Mouse (Mus musculus) right cerebral cortex, postnatal 14 days (tissue): Measurements from ENCODE around the gene Eif3l.

Source experiments
- DNase-seq: peaks from one replicate; pipeline ENCODE4 v3.0.0; 2022

Eif3l gene

DNA sequence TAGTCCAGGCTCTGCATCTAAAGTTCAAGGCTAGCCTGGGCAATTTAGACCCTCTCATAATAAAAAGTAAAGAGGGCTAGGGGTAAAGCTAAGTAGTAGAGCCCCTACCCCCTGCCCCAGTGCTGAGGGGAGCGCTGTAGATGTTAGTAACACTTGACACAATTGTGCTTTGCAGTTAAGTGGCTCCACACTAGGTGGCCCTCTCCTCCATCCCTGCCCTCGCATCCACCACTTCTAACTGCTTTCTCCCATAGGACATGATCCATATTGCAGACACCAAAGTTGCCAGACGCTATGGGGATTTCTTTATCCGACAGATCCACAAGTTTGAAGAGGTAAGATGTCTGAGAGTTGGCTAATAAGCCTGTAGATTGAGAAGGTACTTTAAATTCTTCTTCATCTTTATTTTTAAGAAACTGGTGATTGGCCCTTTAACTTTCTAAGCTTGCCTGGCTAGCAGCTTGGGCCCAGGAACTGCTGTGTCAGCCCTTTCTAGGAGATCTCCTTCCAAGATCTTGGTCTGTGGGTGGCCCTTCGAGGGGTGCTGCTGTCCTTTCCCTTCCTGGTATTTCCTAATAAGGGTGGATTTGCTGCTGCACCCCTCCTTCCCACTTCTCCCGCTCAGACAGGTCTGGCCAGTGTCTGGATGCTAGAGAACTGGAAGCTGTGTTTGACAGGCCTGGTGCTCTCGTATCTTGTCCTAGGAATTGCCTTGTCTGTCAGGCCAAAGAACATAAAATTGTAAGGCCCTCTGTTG is 18.3 kb downstream of the Eif3l start:
- DNase-seq: no peak

GRCm38 (mm10) chr15:79095483-79095882 is 20.5 kb downstream of the Eif3l start:
- DNase-seq: no peak

DNA sequence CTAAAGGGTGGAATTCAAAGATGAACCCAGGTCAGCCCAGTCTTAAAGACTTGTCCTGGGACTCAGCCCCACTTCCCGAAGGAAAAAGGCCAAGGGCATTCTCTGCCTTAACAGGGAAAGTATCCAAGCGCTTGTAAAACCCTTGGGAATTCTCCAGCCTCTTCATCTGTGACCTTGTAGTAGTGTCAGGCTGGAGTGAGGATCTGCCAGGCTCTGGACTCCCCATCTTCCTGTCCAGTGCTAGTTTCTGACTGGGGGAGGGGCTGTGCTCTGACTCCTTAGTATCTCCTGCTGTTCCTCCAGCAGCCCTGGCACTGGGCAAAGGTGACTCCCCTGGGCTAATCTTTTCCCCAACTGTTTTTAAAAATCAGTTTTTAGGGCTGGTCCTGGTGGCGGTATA is 21.6 kb downstream of the Eif3l start:
- no peak for DNase-seq

- DNase-seq: no peak
These were observed 22.2 kb downstream of the Eif3l start for GRCm38 (mm10) chr15:79097135-79097534.

GRCm38 (mm10) chr15:79097611-79098025 is 22.6 kb downstream of the Eif3l start:
- peak; percentile 21 for DNase-seq

DNA sequence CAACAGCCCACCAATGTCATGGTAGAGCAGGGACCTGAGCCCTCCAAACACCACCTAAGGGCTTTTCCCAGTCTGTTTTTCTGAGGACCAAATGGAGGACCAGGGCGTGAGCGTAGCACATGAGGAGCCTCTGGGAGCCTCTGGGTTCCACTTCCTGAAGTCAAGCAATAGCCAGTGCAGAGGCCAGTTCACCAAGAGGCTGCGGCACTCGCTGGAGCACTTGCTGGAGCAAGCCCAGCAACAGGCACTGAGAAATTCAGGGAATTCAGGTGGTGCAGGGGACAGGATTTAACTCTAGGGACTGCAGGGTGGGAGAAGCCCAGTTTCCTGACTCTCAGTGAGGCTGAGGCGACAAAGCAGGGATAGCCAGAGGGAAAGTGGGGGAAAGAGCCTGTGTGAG is 23.2 kb downstream of the Eif3l start:
- DNase-seq: no peak

DNA sequence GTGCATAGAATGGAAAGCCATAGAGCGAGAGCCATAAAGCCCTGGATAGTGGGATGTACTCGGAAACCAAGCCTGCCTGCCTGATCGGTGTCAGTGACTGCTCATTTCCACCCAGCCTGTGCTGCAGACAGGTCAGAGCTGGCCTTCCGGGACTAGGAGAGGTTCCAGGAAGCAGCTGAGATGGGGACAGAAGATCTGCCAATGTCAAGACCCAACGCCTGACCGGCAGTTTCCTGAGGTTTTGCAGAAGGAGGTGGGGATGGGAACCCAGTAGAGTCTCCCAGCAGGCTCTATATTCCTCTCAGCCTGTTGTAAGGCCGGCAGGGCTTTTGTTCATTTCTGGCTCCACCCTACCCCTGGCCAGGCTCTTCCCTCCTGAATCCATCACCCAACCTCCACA is 23.9 kb downstream of the Eif3l start:
- no peak for DNase-seq

- DNase-seq: no peak
These were observed 24.5 kb downstream of the Eif3l start for GRCm38 (mm10) chr15:79099456-79099855.

- DNase-seq: no peak
These were observed 25.4 kb downstream of the Eif3l start for GRCm38 (mm10) chr15:79100391-79100790.

DNA sequence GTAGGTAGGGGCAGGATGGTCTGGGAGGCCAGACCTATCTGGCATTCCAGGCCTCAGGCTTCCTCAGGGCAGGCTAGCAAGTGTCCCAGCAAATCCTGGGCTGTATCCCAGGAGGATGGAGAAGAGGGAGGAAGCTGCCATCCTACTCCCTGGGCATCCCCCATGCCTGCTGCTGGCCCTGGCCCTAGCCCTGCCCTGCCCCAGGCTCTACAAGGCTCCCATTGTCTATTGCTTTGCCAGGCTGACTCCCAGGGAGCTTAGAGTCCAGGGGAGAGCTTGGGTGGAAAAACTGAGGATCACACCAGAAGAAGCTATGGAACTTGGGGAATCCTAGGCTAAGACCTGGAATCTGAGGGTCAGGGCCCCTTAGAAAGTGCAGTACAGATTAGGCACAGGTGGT is 26.6 kb downstream of the Eif3l start:
- no peak for DNase-seq

DNA sequence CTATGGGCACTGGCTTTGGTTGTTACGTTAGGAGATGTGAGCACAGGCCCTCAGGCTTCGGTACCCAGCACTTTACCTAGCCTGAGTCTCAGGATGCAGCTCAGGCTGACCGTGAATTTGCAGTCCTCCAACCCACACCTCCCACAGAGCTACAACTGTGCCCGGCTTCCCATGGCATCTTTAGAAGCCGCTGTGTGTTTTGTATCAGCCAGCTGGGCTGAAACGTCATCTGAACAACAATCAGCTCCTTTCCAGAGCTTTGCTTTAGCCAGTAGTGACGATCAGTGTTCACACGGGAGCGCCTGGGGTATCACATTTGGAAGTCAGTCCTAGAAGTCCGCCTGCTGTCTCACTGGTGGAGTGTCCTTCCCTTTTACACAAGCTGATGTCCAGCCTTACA is 28.3 kb downstream of the Eif3l start:
- no peak for DNase-seq

DNA sequence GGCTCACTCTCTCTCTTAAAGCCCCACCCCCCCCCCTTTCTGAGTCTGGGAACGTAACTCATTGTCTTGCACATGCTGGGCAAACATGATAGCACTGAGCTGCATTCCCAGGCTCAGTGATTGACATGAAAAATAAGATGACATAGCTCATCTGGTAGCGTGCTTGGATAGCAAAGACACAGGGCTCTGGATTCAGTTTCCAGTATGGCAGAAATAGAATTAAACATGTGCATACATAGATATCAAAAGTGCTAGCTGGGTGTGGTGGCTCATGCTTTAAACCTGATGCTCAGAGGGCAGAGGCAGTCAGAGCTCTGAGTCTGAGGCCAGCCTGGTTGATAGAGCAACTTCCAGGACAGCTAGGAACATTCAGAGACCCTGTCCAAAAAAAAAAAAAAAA is 30.8 kb downstream of the Eif3l start:
- no peak for DNase-seq

GRCm38 (mm10) chr15:79107966-79108365 is 33.0 kb downstream of the Eif3l start:
- DNase-seq: no peak

DNA sequence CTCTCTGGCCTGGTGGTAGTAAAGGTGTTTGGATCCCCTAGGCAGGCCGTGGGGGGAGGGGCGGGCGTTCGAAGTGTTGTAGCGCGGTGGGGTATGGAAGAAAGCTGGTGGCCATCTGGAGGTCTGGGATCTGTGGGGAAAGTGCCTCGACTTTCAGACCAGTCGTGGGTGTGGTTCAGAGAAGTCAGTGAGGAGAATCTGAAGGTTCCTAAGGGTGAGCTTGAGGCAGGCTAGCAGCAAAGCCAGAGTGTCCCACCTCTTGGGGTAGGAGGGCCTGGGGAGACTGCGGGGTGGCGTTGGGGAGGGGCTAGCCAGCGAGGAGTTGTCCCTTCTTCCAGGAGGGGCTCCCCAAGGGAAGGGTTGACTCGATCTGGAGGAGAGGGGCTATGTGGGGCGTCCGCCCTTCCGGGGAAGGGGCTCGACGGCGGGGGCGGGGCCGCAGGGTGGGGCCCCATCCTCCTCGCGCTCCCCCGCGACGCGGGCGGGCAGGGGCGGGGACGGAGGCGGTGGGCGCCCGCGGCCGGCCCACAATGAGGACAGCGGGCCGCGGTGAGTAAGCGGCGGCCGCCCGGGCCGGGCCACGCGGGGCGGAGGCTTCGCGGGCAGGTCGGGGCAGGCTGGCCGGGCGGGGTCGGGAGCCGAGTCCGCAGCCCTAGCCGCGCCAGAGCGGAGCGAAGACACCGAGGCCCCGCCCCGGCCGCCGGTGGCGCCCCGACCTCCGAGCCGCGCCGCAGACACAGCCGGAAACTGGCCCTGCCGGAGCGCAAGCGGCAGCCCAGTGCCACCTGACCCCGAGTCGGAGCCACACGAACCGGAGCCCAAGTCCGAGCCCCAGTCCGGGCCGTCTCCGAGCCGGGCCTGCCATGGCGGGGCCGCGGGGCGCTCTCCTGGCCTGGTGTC is 33.7 kb downstream of the Eif3l start, which contains the start of gene Micall1:
TSS of gene Micall1 (plus strand) at position 478 of the 900 bp plus-strand sequence.
- peak; percentile 49 for DNase-seq

- DNase-seq: no peak
These were observed 34.4 kb downstream of the Eif3l start for GRCm38 (mm10) chr15:79109321-79109934.

GRCm38 (mm10) chr15:79110031-79110430 is 35.1 kb downstream of the Eif3l start:
- DNase-seq: no peak

DNA sequence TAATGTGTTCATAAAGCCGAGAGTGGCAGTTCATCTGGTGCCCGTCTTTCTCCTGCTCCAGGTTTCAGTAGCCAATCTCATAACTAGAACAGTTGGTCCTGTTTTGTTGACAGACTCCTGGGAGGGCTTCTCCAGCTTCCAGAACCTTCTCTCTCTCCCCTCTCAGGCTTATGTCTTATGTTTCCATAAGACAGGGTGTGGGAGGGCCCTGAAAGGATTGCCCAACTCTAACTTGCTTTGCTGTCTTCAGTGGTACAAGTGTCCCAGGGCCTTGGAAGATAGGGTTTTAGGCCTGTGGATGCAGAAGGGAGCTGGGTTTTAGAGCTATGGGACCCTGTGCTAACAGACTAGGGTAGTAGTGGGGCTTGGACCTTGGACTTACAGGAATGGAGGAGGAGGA is 35.5 kb downstream of the Eif3l start:
- no peak for DNase-seq

DNA sequence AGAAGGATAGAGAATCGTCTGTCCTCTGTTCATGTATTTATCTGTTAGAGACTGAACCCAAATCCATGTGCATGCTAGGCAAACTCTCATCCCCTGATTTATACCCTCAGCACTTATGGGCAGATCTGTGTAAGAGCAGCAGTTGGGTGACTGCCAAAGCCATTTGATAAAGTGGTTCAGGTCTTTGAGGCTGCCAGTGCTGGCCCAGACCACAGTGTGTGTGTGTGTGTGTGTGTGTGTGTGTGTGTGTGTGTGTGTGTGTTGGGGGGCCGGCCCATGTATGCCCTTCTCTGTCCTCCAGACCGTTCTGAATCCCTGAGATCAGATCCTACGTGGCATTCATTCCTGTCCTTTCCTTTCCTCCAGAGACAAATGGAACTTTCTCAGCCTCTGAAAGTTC is 36.8 kb downstream of the Eif3l start:
- no peak for DNase-seq

DNA sequence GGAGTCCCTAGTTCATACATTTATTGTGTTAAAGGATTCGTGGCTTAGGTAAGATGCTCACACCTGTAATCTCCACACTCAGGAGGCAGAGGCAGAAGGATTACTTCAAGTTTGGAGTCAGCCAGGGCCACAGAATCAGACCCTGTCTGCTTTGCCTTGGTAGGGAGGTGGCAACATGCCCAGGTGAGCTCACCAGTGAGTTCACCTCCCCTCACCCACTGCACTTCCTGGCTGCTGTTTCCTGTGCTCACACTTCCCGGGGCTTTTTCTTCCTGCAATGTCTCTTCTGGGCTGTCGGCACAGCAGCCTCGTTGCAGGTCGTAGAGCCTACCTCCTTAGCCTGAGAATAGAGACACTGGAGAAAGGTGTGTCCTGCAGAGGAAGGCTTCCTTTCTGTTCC is 40.3 kb downstream of the Eif3l start:
- no peak for DNase-seq

GRCm38 (mm10) chr15:79119491-79119890 is 44.5 kb downstream of the Eif3l start:
- DNase-seq: no peak

GRCm38 (mm10) chr15:79122119-79122518 is 47.1 kb downstream of the Eif3l start:
- no peak for DNase-seq

- DNase-seq: no peak
These were observed 47.6 kb downstream of the Eif3l start for GRCm38 (mm10) chr15:79122546-79122945.

- no peak for DNase-seq
These were observed 48.8 kb downstream of the Eif3l start for GRCm38 (mm10) chr15:79123751-79124150.
